Mouse (Mus musculus): ENCODE measurements at regions not wholly inside any gene's neighbourhood (a gene's known extent, or its start where the extent isn't known, plus 50 kb on each side); places are given as distances from the start of the nearest gene placed in this dataset.

DNA sequence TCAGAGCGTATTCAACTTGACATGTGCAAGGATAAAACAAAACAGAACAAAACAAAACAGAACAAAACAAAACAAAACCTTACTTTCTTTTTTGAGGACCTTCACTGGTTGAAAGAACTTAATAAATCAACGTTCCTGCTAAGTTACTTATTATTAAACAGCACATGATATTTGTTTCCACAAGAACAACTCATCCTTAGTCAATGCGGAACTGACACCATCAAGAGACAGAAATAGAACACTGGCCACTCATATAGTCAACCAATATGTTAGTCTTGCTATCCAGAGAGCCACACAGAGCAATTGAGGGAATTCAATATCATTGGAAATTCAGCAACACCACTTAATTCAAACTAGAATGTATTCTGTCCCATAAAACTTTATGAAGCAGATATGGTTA is 132.4 kb downstream of the Ifng start:
- TF ChIP-seq CTCF (IDR thresholded peaks at IDR 0.05) (no peak), EP300 (IDR thresholded peaks at IDR 0.05; ENCODE audit: insufficient read depth, low read depth, low read length) (no peak)
